13 mouse cellular contexts compared by ENCODE assay signal in the genomic region with DNA sequence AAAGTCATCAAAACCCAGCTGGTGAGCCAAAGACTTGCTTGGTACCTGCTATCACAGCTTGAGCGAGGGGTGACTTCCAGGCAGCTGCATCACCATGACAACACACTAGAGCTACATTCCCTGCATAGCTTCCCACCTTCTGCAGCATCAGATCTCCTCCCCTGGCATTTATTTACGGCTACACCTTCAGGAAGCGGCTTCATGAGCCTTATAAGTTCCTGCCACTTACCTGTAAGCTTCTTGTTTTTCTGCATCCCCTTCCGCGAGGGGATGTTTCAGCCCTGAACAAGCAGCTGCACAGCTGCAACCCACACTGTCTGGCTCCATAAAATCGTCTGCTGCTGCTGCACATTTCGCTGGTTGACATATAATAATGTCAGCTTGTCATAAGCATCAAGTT. TPM values are rescaled to one million over a fixed set of nuclear protein-coding genes. Genes with fewer than 3 reads are reported as not detected.
A peak's percentile ranks its signal among the peaks of the same experiment; 100 is the strongest.
DNase-seq lines count a peak whose midpoint lies in the region; ATAC-seq and TF ChIP-seq lines count a peak whose summit lies in the region.
"Had no signal": no experiment of that assay in that cellular context is flagged by ENCODE, and none has a peak within 500 bp of the region (broad histone marks: within the 10 kb centered on the region; RNA-seq: fewer than 3 reads in every experiment).

No protein-coding gene starts in this region.

- no peaks in the 10 kb centered on the region for H3K27me3 ChIP-seq in kidney, postnatal 0 days (ENCODE audit: insufficient read depth, low read length)
- H3K27me3 ChIP-seq in forebrain, embryonic 14.5 days (replicated peaks; ENCODE audit: control insufficient read depth, insufficient read depth, low read length): no peaks in the 10 kb centered on the region
- H3K27me3 ChIP-seq in neural tube, embryonic 15.5 days (replicated peaks): no peaks in the 10 kb centered on the region
- no peaks in the 10 kb centered on the region for H3K27me3 ChIP-seq in heart, embryonic 12.5 days (replicated peaks)
- H3K27me3 ChIP-seq: CH12.LX had no signal

- no peak overlapping the region for H3K4me2 ChIP-seq in kidney, postnatal 0 days (ENCODE audit: low read length)
- no peak overlapping the region for H3K4me2 ChIP-seq in forebrain, embryonic 14.5 days (ENCODE audit: low read length)
- peak overlapping the region; percentile 34 for H3K4me2 ChIP-seq in neural tube, embryonic 15.5 days
- no peak overlapping the region for H3K4me2 ChIP-seq in heart, embryonic 12.5 days

- no peak for ATAC-seq in kidney, postnatal 0 days (replicated peaks; ENCODE audit: low FRiP score, low read depth)
- ATAC-seq in forebrain, embryonic 14.5 days: peak; percentile 76
- peak; percentile 87; the same call in 1 of the 2 replicates for ATAC-seq in neural tube, embryonic 15.5 days (ENCODE audit: low FRiP score)
- ATAC-seq in heart, embryonic 12.5 days (ENCODE audit: insufficient number of reproducible peaks, low FRiP score): no peak
- ATAC-seq: liver, postnatal 0 days had no signal

- TF ChIP-seq POLR2A in brain, embryonic 14.5 days (IDR thresholded peaks at IDR 0.05; ENCODE audit: borderline replicate concordance, extremely low read depth, insufficient read depth, insufficient read length, poor library complexity, severe bottlenecking): no peak

- WGBS in kidney, postnatal 0 days: 31% methylated on average over 7 of the region's 7 CpGs
- WGBS in forebrain, embryonic 14.5 days: 41% methylated on average over 7 of the region's 7 CpGs
- 28% methylated on average over 7 of the region's 7 CpGs for WGBS in neural tube, embryonic 15.5 days
- WGBS in heart, embryonic 12.5 days: 38% methylated on average over 7 of the region's 7 CpGs

- no peak overlapping the region for H3K9ac ChIP-seq in kidney, postnatal 0 days (ENCODE audit: low read depth, low read length)
- H3K9ac ChIP-seq in forebrain, embryonic 14.5 days (ENCODE audit: low read length): no peak overlapping the region
- no peak overlapping the region for H3K9ac ChIP-seq in neural tube, embryonic 15.5 days (replicated peaks)
- H3K9ac ChIP-seq in heart, embryonic 12.5 days: no peak overlapping the region
- H3K9ac ChIP-seq: liver, postnatal 0 days had no signal

- peak; percentile 25 for DNase-seq in kidney, postnatal 0 days (ENCODE audit: low spot score)
- DNase-seq in kidney, adult 18-20 months: no peak
- peak; percentile 82 for DNase-seq in brain, embryonic 14.5 days (ENCODE audit: low read depth)
- peak; percentile 58 for DNase-seq in forebrain, embryonic 14.5 days (ENCODE audit: low spot score)
- DNase-seq in ovary, postnatal 36 days (ENCODE audit: low spot score): no peak
- no peak for DNase-seq in lung, postnatal 10 days
- DNase-seq: liver, postnatal 0 days had no signal

- no peaks in the 10 kb centered on the region for H3K9me3 ChIP-seq in kidney, postnatal 0 days (replicated peaks; ENCODE audit: low read length)
- H3K9me3 ChIP-seq in forebrain, embryonic 14.5 days (replicated peaks; ENCODE audit: control insufficient read depth, low read length): no peaks in the 10 kb centered on the region
- H3K9me3 ChIP-seq in neural tube, embryonic 15.5 days (replicated peaks): no peaks in the 10 kb centered on the region
- no peaks in the 10 kb centered on the region for H3K9me3 ChIP-seq in heart, embryonic 12.5 days (replicated peaks)

- no peaks in the 10 kb centered on the region for H3K4me1 ChIP-seq in kidney, postnatal 0 days (replicated peaks; ENCODE audit: insufficient read depth, low read length)
- H3K4me1 ChIP-seq in forebrain, embryonic 14.5 days (ENCODE audit: control insufficient read depth, insufficient read depth, low read length): peaks cover 2% of the 10 kb centered on the region; the same call in 1 of the 2 replicates
- peaks cover 21% of the 10 kb centered on the region for H3K4me1 ChIP-seq in neural tube, embryonic 15.5 days
- peaks cover 14% of the 10 kb centered on the region for H3K4me1 ChIP-seq in heart, embryonic 12.5 days (replicated peaks)

- no peak overlapping the region for H3K27ac ChIP-seq in kidney, postnatal 0 days
- peak overlapping the region; percentile 24; the same call in 1 of the 2 replicates for H3K27ac ChIP-seq in forebrain, embryonic 14.5 days (ENCODE audit: low read depth, low read length)
- H3K27ac ChIP-seq in neural tube, embryonic 15.5 days (replicated peaks): peak overlapping the region; percentile 65
- no peak overlapping the region for H3K27ac ChIP-seq in heart, embryonic 12.5 days (ENCODE audit: poor library complexity, severe bottlenecking)
- H3K27ac ChIP-seq: stomach, postnatal 0 days had no signal

- TF ChIP-seq CTCF in kidney, postnatal 0 days (IDR thresholded peaks at IDR 0.05; ENCODE audit: low read depth): no peak
- TF ChIP-seq CTCF in brain, embryonic 14.5 days (IDR thresholded peaks at IDR 0.05; ENCODE audit: borderline replicate concordance, extremely low read depth, insufficient read depth, insufficient read length): no peak

- no peaks in the 10 kb centered on the region for H3K36me3 ChIP-seq in kidney, postnatal 0 days (ENCODE audit: insufficient read depth, low read length)
- H3K36me3 ChIP-seq in forebrain, embryonic 14.5 days (ENCODE audit: control insufficient read depth, insufficient read depth, low read length): no peaks in the 10 kb centered on the region
- no peaks in the 10 kb centered on the region for H3K36me3 ChIP-seq in neural tube, embryonic 15.5 days
- no peaks in the 10 kb centered on the region for H3K36me3 ChIP-seq in heart, embryonic 12.5 days

- no peak overlapping the region for H3K4me3 ChIP-seq in kidney, postnatal 0 days (replicated peaks; ENCODE audit: low read depth, low read length)
- H3K4me3 ChIP-seq in forebrain, embryonic 14.5 days (ENCODE audit: low read depth, low read length): no peak overlapping the region
- H3K4me3 ChIP-seq in neural tube, embryonic 15.5 days (replicated peaks): 0 out of 2 replicates have a peak overlapping the region, but pooled peaks have one; percentile 4
- no peak overlapping the region for H3K4me3 ChIP-seq in heart, embryonic 12.5 days

RNA-seq across cellular contexts. Expression of a gene that starts 14.8 kb away (rescaled TPM):
- not detected in 2 replicates for polyA plus RNA-seq in kidney, postnatal 0 days (2015; fragmentation: Nextera tagmentation; extraction: Ambion mirVana)
- polyA plus RNA-seq in brain, embryonic 14.5 days (2012; rRNA removed): 2.7 and 3.4 TPM in 2 replicates
- not detected in 2 replicates for polyA plus RNA-seq in forebrain, embryonic 14.5 days (2014; fragmentation: Nextera tagmentation; extraction: Ambion mirVana)
- polyA plus RNA-seq in neural tube, embryonic 15.5 days (2015; fragmentation: Nextera tagmentation; extraction: Ambion mirVana): 1.0 and 1.5 TPM in 2 replicates
- not detected in 2 replicates for polyA plus RNA-seq in heart, embryonic 12.5 days (2016; fragmentation: Nextera tagmentation; extraction: Ambion mirVana)
- polyA plus RNA-seq: heart, postnatal 0 days; kidney, embryonic 14.5 days; liver, postnatal 0 days; stomach, postnatal 0 days had no signal

RNA-seq across cellular contexts. Expression of a gene that starts 33.4 kb away (rescaled TPM):
- 0.69 and 1.0 TPM in 2 replicates for polyA plus RNA-seq in kidney, postnatal 0 days (2015; fragmentation: Nextera tagmentation; extraction: Ambion mirVana)
- polyA plus RNA-seq in brain, embryonic 14.5 days (2012; rRNA removed): 1.2 and 1.7 TPM in 2 replicates
- polyA plus RNA-seq in forebrain, embryonic 14.5 days (2014; fragmentation: Nextera tagmentation; extraction: Ambion mirVana): 0.76 and 1.5 TPM in 2 replicates
- polyA plus RNA-seq in neural tube, embryonic 15.5 days (2015; fragmentation: Nextera tagmentation; extraction: Ambion mirVana): 2.7 and 3.2 TPM in 2 replicates
- polyA plus RNA-seq in heart, embryonic 12.5 days (2016; fragmentation: Nextera tagmentation; extraction: Ambion mirVana): not detected in 2 replicates
- polyA plus RNA-seq: heart, postnatal 0 days; liver, postnatal 0 days had no signal

Comparison
In these comparisons a context has a peak if more than half of its experiments do, and no peak if none do; other contexts are left out.
1. DNase-seq: peak in kidney, postnatal 0 days (single experiment), brain, embryonic 14.5 days (single experiment) and forebrain, embryonic 14.5 days (single experiment); none in kidney, adult 18-20 months (single experiment), ovary, postnatal 36 days (single experiment) and lung, postnatal 10 days (single experiment).
2. ATAC-seq: peak in forebrain, embryonic 14.5 days (single experiment) and neural tube, embryonic 15.5 days (single experiment); none in kidney, postnatal 0 days (single experiment) and heart, embryonic 12.5 days (single experiment).
3. H3K27ac ChIP-seq: peak in forebrain, embryonic 14.5 days (single experiment) and neural tube, embryonic 15.5 days (single experiment); none in kidney, postnatal 0 days (single experiment) and heart, embryonic 12.5 days (single experiment).